Mouse (Mus musculus) ES-Bruce4 (cell line): ENCODE results near the gene Cidec. TPM values are rescaled to one million over a fixed set of nuclear protein-coding genes. Genes with fewer than 3 reads are reported as not detected.
A peak's percentile ranks its signal among the peaks of the same experiment; 100 is the strongest.

ENCODE experiments used
- H3K27ac ChIP-seq: 2 replicates; pipeline ENCODE4 v1.5.1; 2012; ENCODE audit warnings: low read length, inconsistent platforms; ENCODE audit not compliant: insufficient read depth
- H3K27me3 ChIP-seq: 2 replicates; pipeline ENCODE4 v1.6.1; 2012; ENCODE audit warnings: mild to moderate bottlenecking, low read length, inconsistent platforms; ENCODE audit not compliant: control insufficient read depth, poor library complexity, insufficient read depth, severe bottlenecking
- H3K36me3 ChIP-seq: 2 replicates; pipeline ENCODE4 v1.6.1; 2012; ENCODE audit warnings: inconsistent platforms, mild to moderate bottlenecking, low read length, moderate library complexity; ENCODE audit not compliant: control insufficient read depth, poor library complexity, insufficient read depth, severe bottlenecking
- H3K4me1 ChIP-seq: one replicate; pipeline ENCODE4 v1.8.1; 2011; ENCODE audit warnings: low read length; ENCODE audit not compliant: control insufficient read depth, insufficient read depth
- H3K4me3 ChIP-seq: 2 replicates; pipeline ENCODE4 v1.5.1; 2011; ENCODE audit warnings: low read depth, mild to moderate bottlenecking, low read length
- H3K9ac ChIP-seq: 2 replicates; pipeline ENCODE4 v1.6.1; 2012; ENCODE audit warnings: low read depth, mild to moderate bottlenecking, inconsistent platforms; ENCODE audit not compliant: poor library complexity, severe bottlenecking
- H3K9me3 ChIP-seq: replicated peaks from 2 replicates; pipeline ENCODE4 v1.6.1; 2012; ENCODE audit warnings: mild to moderate bottlenecking, low read length, inconsistent platforms; ENCODE audit not compliant: control insufficient read depth, poor library complexity, insufficient read depth, severe bottlenecking
- CTCF ChIP-seq: IDR thresholded peaks from one replicate; pipeline ENCODE4 v1.8.1; 2011; ENCODE audit warnings: low read depth, low read length
- EP300 ChIP-seq: IDR thresholded peaks from 2 replicates; pipeline ENCODE4 v1.6.1; 2011; ENCODE audit warnings: low read depth, low read length; ENCODE audit not compliant: insufficient read depth
- POLR2A ChIP-seq: IDR thresholded peaks from one replicate; pipeline ENCODE4 v1.8.1; 2011; ENCODE audit warnings: low read length; ENCODE audit not compliant: insufficient read depth
- polyA plus RNA-seq: library from polyadenylated mRNA; stranded (reverse); fragments of >200 nt; gene quantifications from 2 replicates; pipeline ENCODE4 v1.2.4, GENCODE M21; 2011; ENCODE audit warnings: low read depth; ENCODE audit not compliant: missing spikeins, insufficient read depth, insufficient read length

Cidec gene
- not detected in 2 replicates for polyA plus RNA-seq

DNA sequence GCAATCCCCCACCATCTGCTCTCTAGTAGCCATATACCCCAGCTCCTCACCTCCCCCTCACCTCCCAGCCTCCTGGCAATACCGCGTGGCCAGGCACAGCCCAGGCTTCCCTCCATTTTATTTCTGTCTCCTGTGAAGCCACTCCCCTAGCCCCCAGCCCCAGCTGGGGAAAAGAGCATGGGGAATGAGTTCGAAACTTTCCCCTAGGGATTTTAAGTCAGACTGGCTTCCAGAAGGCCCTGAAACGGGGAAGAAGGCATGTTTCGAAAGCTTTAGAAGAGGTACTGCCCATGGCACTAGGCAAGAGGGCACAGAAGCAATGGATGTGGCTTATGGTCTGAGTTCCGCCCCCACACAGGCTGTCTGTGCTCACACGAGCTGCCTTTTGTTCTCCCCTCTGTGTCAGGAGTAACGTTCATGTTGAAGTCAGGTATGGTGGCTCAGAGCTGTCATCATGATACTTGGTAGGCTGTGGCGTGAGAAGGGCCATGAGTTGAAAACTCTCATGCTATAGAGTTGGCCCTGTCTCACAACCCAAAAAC, at the start of gene Cidec:
Gene Cidec (minus strand): TSS at position 97 of the 542 bp plus-strand sequence.
- Histone ChIP-seq H3K36me3 (no peaks in the 10 kb centered on the region), H3K4me3 (no peak within 1 kb of the TSS), H3K4me1 (no peaks in the 10 kb centered on the region), H3K9me3 (no peaks in the 10 kb centered on the region), H3K27ac (no peak within 1 kb of the TSS), H3K27me3 (no peaks in the 10 kb centered on the region), H3K9ac (no peak within 1 kb of the TSS)
- TF ChIP-seq POLR2A: no peak

DNA sequence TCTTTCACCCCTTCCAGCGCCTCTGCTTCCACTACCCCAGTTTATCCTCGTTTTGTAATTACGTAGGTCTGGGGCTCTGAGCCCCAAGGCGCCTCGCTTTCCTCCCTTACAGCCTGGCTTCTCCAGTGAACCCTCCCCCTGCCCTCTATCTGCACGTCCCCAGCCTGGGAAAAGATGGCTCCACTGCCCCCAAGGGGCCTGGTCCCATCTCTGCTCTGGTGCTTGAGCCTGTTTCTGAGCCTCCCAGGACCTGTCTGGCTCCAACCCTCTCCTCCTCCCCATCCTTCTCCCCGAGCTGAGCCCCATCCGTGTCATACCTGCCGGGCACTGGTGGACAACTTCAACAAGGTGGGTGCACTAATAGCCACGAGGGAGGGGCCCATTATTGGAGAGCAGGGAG, 48.2 kb upstream of the Cidec start:
- Histone ChIP-seq H3K9ac (peak overlapping the region; percentile 70), H3K36me3 (no peaks in the 10 kb centered on the region), H3K4me3 (peak overlapping the region; percentile 64), H3K27me3 (no peaks in the 10 kb centered on the region), H3K27ac (peak overlapping the region; percentile 81), H3K9me3 (no peaks in the 10 kb centered on the region), H3K4me1 (peaks cover 8% of the 10 kb centered on the region)
- no peak for TF ChIP-seq EP300
- TF ChIP-seq POLR2A: no peak
- no peak for TF ChIP-seq CTCF

DNA sequence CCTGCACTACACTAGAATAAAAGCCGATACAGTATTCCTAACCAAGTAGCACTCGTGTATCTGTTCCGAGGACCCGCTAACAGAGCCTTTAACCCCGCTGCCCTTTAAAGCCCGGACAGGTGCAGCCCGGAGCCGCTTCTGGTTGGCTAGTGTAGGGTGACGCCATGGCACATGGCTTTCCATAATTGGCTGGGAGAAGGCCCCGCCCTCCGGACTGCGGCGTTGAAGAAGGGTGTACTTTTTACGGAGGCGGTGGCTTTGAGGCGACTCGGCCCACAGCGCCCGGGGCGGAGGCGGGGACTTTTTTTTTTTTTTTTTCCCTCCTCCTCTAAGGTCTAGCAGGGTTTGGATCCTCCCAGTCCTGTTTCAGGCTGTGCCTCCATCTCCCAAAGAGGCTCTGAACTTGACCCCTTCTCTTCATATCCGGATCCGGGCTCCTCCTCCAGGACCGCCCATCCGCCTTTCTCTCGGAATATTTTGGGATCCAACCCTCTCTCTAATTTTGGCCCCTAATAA, 47.6 kb upstream of the Cidec start, which contains the start of gene Creld1:
Gene Creld1 (plus strand): TSS at position 198 of the 516 bp plus-strand sequence.
- no peaks in the 10 kb centered on the region for H3K27me3 ChIP-seq
- TF ChIP-seq CTCF: no peak
- TF ChIP-seq POLR2A: peak; percentile 73
- peak within 1 kb of the TSS; percentile 70 for H3K9ac ChIP-seq
- H3K4me1 ChIP-seq: peaks cover 7% of the 10 kb centered on the region
- H3K4me3 ChIP-seq: peak within 1 kb of the TSS; percentile 87
- H3K36me3 ChIP-seq: no peaks in the 10 kb centered on the region
- no peaks in the 10 kb centered on the region for H3K9me3 ChIP-seq
- H3K27ac ChIP-seq: peak within 1 kb of the TSS; percentile 81

DNA sequence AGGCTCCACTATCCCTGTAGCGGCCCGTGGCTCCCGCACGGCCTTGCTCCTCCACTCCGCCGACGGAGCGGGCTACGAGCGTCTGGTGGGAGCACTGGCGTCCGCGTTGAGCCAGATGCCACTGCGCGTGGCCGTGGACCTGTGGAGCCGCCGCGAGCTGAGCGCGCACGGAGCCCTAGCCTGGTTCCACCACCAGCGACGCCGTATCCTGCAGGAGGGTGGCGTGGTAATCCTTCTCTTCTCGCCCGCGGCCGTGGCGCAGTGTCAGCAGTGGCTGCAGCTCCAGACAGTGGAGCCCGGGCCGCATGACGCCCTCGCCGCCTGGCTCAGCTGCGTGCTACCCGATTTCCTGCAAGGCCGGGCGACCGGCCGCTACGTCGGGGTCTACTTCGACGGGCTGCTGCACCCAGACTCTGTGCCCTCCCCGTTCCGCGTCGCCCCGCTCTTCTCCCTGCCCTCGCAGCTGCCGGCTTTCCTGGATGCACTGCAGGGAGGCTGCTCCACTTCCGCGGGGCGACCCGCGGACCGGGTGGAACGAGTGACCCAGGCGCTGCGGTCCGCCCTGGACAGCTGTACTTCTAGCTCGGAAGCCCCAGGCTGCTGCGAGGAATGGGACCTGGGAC, 47.0 kb upstream of the Cidec start:
- no peak for TF ChIP-seq CTCF
- TF ChIP-seq EP300: no peak
- no peak for TF ChIP-seq POLR2A

DNA sequence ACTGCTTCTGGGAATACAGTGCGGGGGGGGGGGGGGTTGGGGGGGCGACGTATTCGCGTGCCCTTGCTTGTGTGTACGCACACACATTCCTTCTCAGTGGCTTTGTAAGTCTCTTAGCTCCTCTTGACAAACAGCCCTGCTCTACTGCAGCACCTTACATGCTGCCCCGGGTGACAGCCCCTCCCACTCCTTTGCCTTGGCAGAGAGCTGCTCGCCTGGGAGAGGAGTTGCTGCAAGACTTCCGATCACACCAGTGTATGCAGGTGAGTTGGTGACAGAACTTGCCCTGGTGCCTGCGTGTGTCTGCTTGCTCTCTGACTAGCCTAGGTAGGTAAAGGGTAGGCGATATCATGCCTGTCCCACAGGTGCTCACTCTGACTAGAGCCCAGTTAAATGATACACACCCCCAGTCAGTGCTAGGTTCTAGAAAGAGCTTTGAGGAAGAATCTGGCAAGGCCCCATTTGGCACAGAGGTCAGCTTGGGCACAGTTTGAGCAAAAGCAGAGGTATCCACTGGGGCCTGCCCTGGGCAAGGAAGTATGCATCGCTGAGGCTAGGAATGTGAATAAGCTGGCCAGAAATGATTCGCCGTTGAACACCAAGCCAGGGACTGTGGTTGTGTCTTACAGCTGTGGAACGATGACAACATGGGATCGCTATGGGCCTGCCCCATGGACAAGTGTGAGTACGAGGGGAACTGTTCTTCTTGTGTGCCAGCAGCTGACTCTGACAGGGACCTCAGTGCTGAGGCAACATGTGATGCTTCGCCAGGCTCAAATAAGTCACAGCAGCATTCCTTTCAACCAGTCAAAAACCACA, 45.2 kb upstream of the Cidec start:
- Histone ChIP-seq H3K36me3 (no peaks in the 10 kb centered on the region), H3K27me3 (no peaks in the 10 kb centered on the region), H3K4me3 (no peak overlapping the region), H3K4me1 (no peaks in the 10 kb centered on the region), H3K27ac (no peak overlapping the region), H3K9ac (no peak overlapping the region), H3K9me3 (no peaks in the 10 kb centered on the region)
- no peak for TF ChIP-seq EP300
- TF ChIP-seq CTCF: no peak
- no peak for TF ChIP-seq POLR2A

More for the DNA sequence above, 47.0 kb upstream of the Cidec start:
- Histone ChIP-seq H3K36me3 (no peaks in the 10 kb centered on the region), H3K9ac (peak overlapping the region; percentile 51), H3K4me3 (peak overlapping the region; percentile 87), H3K9me3 (no peaks in the 10 kb centered on the region), H3K4me1 (peaks cover 2% of the 10 kb centered on the region), H3K27ac (peak overlapping the region; percentile 60), H3K27me3 (no peaks in the 10 kb centered on the region)
